Mouse (Mus musculus) lung, postnatal 0 days (tissue): ENCODE measurements around the gene Edc4.

Source experiments
- CTCF ChIP-seq: IDR thresholded peaks from 2 replicates; pipeline ENCODE4 v1.5.1; 2016; ENCODE audit warnings: antibody characterized with exemption, mild to moderate bottlenecking
- EP300 ChIP-seq: IDR thresholded peaks from 2 replicates; pipeline ENCODE4 v1.6.1; 2016; ENCODE audit warnings: antibody characterized with exemption, mild to moderate bottlenecking, control low read depth

DNA sequence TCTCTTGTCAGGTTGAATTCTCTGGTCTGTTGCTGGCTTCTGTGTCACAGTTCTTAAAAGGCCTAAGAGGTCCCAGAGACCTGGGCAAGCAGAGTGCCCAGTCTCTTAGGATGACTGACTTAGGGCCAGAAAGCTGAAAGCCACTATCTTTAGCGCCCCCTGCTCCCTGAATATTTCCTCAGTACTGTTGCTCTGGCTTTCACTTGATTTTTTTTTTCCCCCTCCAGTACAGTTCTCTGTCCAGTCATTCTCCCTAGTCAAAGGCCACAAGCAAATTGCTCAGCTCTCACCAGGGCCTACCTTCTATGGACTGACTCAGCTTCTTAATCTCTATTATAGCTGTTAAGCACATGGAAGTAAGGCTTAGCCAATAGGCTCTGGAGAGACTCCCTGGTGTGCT lies 18.7 kb upstream of the Edc4 start:
- TF ChIP-seq EP300: no peak
- TF ChIP-seq CTCF: peak; percentile 52
